Mouse (Mus musculus): Measurements from ENCODE around the gene Zbtb14. TPM values are rescaled to one million over a fixed set of nuclear protein-coding genes. Genes with fewer than 3 reads are reported as not detected.
A peak's percentile ranks its signal among the peaks of the same experiment; 100 is the strongest.

The Zbtb14 gene
- total RNA-seq (2021): 10 to 100 TPM; 24.5 to 25.1 TPM

GRCm38 (mm10) chr17:69382511-69383100, at the start of gene Zbtb14:
Gene Zbtb14 (plus strand): TSS chr17:69383050.
- peak; percentile 92 to 98 for DNase-seq (ENCODE audit: extremely low spot score in 1 of 2, low spot score in 2 of 2)
- intact Hi-C loops (cut with DNase I): no loop called here

GRCm38 (mm10) chr17:69346056-69346455, 36.8 kb upstream of the Zbtb14 start:
- intact Hi-C loops (cut with DNase I): loop anchor here (10.0 kb wide), 2 partner anchors 191 to 461 kb away; no protein-coding TSS in a partner anchor
- DNase-seq (ENCODE audit: extremely low spot score in 1 of 2, low spot score in 2 of 2): peak in 1 of 2 experiments; percentile 26

GRCm38 (mm10) chr17:69349014-69349531, 33.8 kb upstream of the Zbtb14 start:
- peak; percentile 41 to 49 for DNase-seq (ENCODE audit: extremely low spot score in 1 of 2, low spot score in 2 of 2)
- intact Hi-C loops (cut with DNase I): loop anchor here (10.0 kb wide), 2 partner anchors 194 to 464 kb away; no protein-coding TSS in a partner anchor

- peak in 1 of 2 experiments; percentile 60 for DNase-seq (ENCODE audit: extremely low spot score in 1 of 2, low spot score in 2 of 2)
- intact Hi-C loops (cut with DNase I): no loop called here
Observed at GRCm38 (mm10) chr17:69365049-69365448, 17.8 kb upstream of the Zbtb14 start.

GRCm38 (mm10) chr17:69380838-69381237, 2.0 kb upstream of the Zbtb14 start:
- intact Hi-C loops (cut with DNase I): no loop called here
- no peak for DNase-seq (ENCODE audit: extremely low spot score in 1 of 2, low spot score in 2 of 2)

- DNase-seq (ENCODE audit: extremely low spot score in 1 of 2, low spot score in 2 of 2): peak; percentile 59 to 91
- intact Hi-C loops (cut with DNase I): no loop called here
Observed at GRCm38 (mm10) chr17:69383201-69383940, 521 bp downstream of the Zbtb14 start.

GRCm38 (mm10) chr17:69383941-69384665, 1.3 kb downstream of the Zbtb14 start:
- peak; percentile 54 to 76 for DNase-seq (ENCODE audit: extremely low spot score in 1 of 2, low spot score in 2 of 2)
- intact Hi-C loops (cut with DNase I): no loop called here

GRCm38 (mm10) chr17:69396147-69397033, 13.5 kb downstream of the Zbtb14 start:
- DNase-seq (ENCODE audit: extremely low spot score in 1 of 2, low spot score in 2 of 2): peak in 1 of 2 experiments; percentile 55
- intact Hi-C loops (cut with DNase I): no loop called here

GRCm38 (mm10) chr17:69397163-69397562, 14.3 kb downstream of the Zbtb14 start:
- intact Hi-C loops (cut with DNase I): no loop called here
- DNase-seq (ENCODE audit: extremely low spot score in 1 of 2, low spot score in 2 of 2): no peak

- intact Hi-C loops (cut with DNase I): no loop called here
- DNase-seq (ENCODE audit: extremely low spot score in 1 of 2, low spot score in 2 of 2): no peak
Observed at GRCm38 (mm10) chr17:69398092-69398491, 15.2 kb downstream of the Zbtb14 start.

GRCm38 (mm10) chr17:69401146-69401545, 18.3 kb downstream of the Zbtb14 start:
- no peak for DNase-seq (ENCODE audit: extremely low spot score in 1 of 2, low spot score in 2 of 2)
- intact Hi-C loops (cut with DNase I): no loop called here

GRCm38 (mm10) chr17:69416163-69416562, 33.3 kb downstream of the Zbtb14 start:
- intact Hi-C loops (cut with DNase I): no loop called here
- no peak for DNase-seq (ENCODE audit: extremely low spot score in 1 of 2, low spot score in 2 of 2)

- intact Hi-C loops (cut with DNase I): no loop called here
- DNase-seq (ENCODE audit: extremely low spot score in 1 of 2, low spot score in 2 of 2): peak; percentile 92 to 97
Observed at GRCm38 (mm10) chr17:69416920-69417661, 34.2 kb downstream of the Zbtb14 start.

GRCm38 (mm10) chr17:69417724-69418373, 35.0 kb downstream of the Zbtb14 start:
- intact Hi-C loops (cut with DNase I): no loop called here
- no peak for DNase-seq (ENCODE audit: extremely low spot score in 1 of 2, low spot score in 2 of 2)

- DNase-seq (ENCODE audit: extremely low spot score in 1 of 2, low spot score in 2 of 2): no peak
- intact Hi-C loops (cut with DNase I): no loop called here
Observed at GRCm38 (mm10) chr17:69421592-69421991, 38.7 kb downstream of the Zbtb14 start.

GRCm38 (mm10) chr17:69437836-69438235, 55.0 kb downstream of the Zbtb14 start:
- intact Hi-C loops (cut with DNase I): no loop called here
- no peak for DNase-seq (ENCODE audit: extremely low spot score in 1 of 2, low spot score in 2 of 2)

- DNase-seq (ENCODE audit: extremely low spot score in 1 of 2, low spot score in 2 of 2): no peak
- intact Hi-C loops (cut with DNase I): no loop called here
Observed at GRCm38 (mm10) chr17:69438486-69438885, 55.6 kb downstream of the Zbtb14 start.
